Mouse (Mus musculus) hindlimb bud, embryonic 11.5 days (tissue): ENCODE measurements around the gene Nob1.
A peak's percentile ranks its signal among the peaks of the same experiment; 100 is the strongest.

Source experiments
- DNase-seq: peaks from one replicate; pipeline ENCODE4 v3.0.0-alpha.2; 2012; ENCODE audit warnings: low read depth, low spot score; ENCODE audit errors: extremely low spot score

Nob1 gene

GRCm38 (mm10) chr8:107436841-107437421 lies 12.1 kb upstream of the Nob1 start:
- DNase-seq: peak; percentile 12

- peak; percentile 18 for DNase-seq
These were observed 11.3 kb upstream of the Nob1 start, which contains the start of gene Wwp2 for GRCm38 (mm10) chr8:107435962-107436831. TSS of gene Wwp2 (plus strand) at chr8:107436365.

GRCm38 (mm10) chr8:107435421-107435961 lies 10.6 kb upstream of the Nob1 start:
- DNase-seq: no peak

- no peak for DNase-seq
These were observed 6.0 kb upstream of the Nob1 start for GRCm38 (mm10) chr8:107430821-107431220.

- no peak for DNase-seq
These were observed 363 bp upstream of the Nob1 start for GRCm38 (mm10) chr8:107425230-107425597.

- no peak for DNase-seq
These were observed 675 bp downstream of the Nob1 start for GRCm38 (mm10) chr8:107424176-107424575.

- DNase-seq: no peak
These were observed 7.8 kb downstream of the Nob1 start for GRCm38 (mm10) chr8:107417001-107417400.

- DNase-seq: no peak
These were observed 11.0 kb downstream of the Nob1 start for GRCm38 (mm10) chr8:107413881-107414280.

GRCm38 (mm10) chr8:107412552-107412951 lies 12.3 kb downstream of the Nob1 start:
- no peak for DNase-seq

GRCm38 (mm10) chr8:107411391-107411790 lies 13.5 kb downstream of the Nob1 start:
- DNase-seq: no peak

- DNase-seq: no peak
These were observed 18.9 kb downstream of the Nob1 start for GRCm38 (mm10) chr8:107405935-107406334.

- DNase-seq: no peak
These were observed 20.8 kb downstream of the Nob1 start for GRCm38 (mm10) chr8:107404057-107404456.

GRCm38 (mm10) chr8:107403038-107403781 lies 21.6 kb downstream of the Nob1 start, which contains the start of gene Nqo1:
TSS of gene Nqo1 (minus strand) at chr8:107403206.
- DNase-seq: peak; percentile 90

GRCm38 (mm10) chr8:107401866-107402265 lies 23.0 kb downstream of the Nob1 start:
- DNase-seq: no peak

GRCm38 (mm10) chr8:107399495-107399894 lies 25.4 kb downstream of the Nob1 start:
- no peak for DNase-seq

GRCm38 (mm10) chr8:107397665-107398064 lies 27.2 kb downstream of the Nob1 start:
- no peak for DNase-seq

- DNase-seq: no peak
These were observed 28.7 kb downstream of the Nob1 start for GRCm38 (mm10) chr8:107396106-107396670.

GRCm38 (mm10) chr8:107395397-107395796 lies 29.5 kb downstream of the Nob1 start:
- DNase-seq: no peak

GRCm38 (mm10) chr8:107391136-107391516 lies 33.7 kb downstream of the Nob1 start:
- no peak for DNase-seq

GRCm38 (mm10) chr8:107390476-107391135 lies 34.2 kb downstream of the Nob1 start:
- DNase-seq: no peak
